Mouse (Mus musculus) bone marrow, adult 2 months (tissue): ENCODE data around the gene Serpina1b. TPM values are rescaled to one million over a fixed set of nuclear protein-coding genes. Genes with fewer than 3 reads are reported as not detected.
"Not testable (repeated sequence)": the region's sequence is repeated elsewhere in the genome, so short reads cannot be mapped to it uniquely, and the experiment has no call there.

Experiments
- H3K27ac ChIP-seq: fragments of 200-500 bp; 2 replicates; pipeline ENCODE4 v1.5.1; 2012; ENCODE audit warnings: low read depth, mild to moderate bottlenecking, control low read depth, inconsistent platforms, low read length; ENCODE audit not compliant: control insufficient read depth, poor library complexity, insufficient read depth
- H3K4me1 ChIP-seq: fragments of 200-500 bp; 2 replicates; pipeline ENCODE4 v1.6.1; 2011; ENCODE audit warnings: low read length; ENCODE audit not compliant: control insufficient read depth, insufficient read depth
- H3K4me3 ChIP-seq: fragments of 200-500 bp; replicated peaks from 2 replicates; pipeline ENCODE3; 2011; ENCODE audit warnings: mild to moderate bottlenecking, low read depth, low read length, control low read depth; ENCODE audit not compliant: control insufficient read depth
- CTCF ChIP-seq: fragments of 200-500 bp; IDR thresholded peaks from 2 replicates; pipeline ENCODE4 v1.5.1; 2011; ENCODE audit warnings: low read length, control low read depth; ENCODE audit not compliant: control insufficient read depth, insufficient read depth
- POLR2A ChIP-seq: fragments of 200-500 bp; IDR thresholded peaks from 2 replicates; pipeline ENCODE4 v1.6.1; 2011; ENCODE audit warnings: low read depth, mild to moderate bottlenecking, control low read depth, low read length, borderline replicate concordance; ENCODE audit not compliant: control insufficient read depth
- WGBS: fragments of 180-500 bp; shearing (Covaris S2); methylation state at CpG from one replicate; pipeline ENCODE4 v1.1.7; 2018; 5-methylcytosine and 5-hydroxymethylcytosine counted together
- polyA plus RNA-seq: library from polyadenylated mRNA; stranded (reverse); fragments of >200 nt; gene quantifications from 2 replicates; pipeline ENCODE4 v1.2.4, GENCODE M21; 2011; ENCODE audit warnings: low replicate concordance; ENCODE audit not compliant: missing spikeins, insufficient read depth, insufficient read length

Gene Serpina1b
- polyA plus RNA-seq, 1 experiment = 30.7 TPM

DNA sequence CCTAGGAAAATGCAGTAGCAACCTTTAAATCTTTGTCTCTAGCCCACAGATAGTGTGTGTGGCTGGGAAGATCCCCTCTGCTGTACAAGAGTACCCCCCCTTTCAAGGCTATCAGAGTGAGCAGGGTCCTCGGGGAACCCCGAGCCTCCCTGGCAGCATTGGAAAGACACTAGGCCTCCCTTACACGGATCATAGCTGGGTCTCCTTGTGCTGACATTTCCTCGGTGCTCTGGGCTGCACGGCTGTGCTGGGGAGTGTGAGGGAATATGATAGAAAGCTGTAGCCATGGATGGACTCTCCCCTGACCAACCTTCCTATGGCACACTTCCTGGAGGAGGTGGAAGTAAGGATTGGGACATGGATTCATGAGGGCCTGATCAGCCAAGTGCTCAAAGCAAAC is 84.2 kb downstream of the Serpina1b start:
- not testable (repeated sequence) for H3K4me3 ChIP-seq, H3K4me1 ChIP-seq, H3K27ac ChIP-seq
- 72% methylated on average over 5 of the region's 5 CpGs for WGBS

DNA sequence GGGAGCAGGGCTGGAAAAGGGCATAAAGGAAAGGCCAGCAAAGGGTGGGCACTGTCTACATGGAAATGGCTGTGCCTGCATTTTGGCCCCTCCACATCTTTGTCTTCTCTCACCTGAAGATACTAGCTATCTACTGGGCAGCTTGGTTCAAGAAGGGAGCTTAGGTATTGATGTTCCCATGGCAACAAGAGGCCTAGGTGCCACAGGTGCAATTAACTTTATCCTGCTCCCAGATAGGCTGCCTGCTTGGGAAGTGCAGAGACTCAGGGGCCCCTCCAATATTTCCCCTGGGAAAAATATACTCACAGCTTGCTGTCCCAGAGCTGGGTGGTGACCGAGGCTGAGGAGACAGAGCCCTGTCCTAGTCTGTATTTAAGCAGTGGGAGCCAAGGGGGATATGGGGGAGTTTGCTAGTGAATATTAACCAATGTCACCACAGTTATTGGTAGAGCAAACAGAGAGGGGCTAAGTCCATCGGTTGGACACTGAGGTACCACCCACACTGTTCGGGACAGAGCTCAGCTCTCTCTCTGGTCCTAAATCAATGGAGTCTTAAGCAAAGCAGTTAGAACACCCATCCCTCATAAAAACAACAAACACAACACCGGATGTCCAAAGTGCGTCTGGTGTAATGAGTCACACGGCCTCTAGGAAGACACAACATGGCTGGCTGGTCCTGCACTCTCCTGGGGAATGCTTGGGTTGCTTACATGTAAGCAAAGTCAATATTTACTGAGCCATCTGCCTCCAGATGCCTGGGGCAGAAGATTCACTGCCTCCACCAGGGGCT is 92.2 kb downstream of the Serpina1b start:
- H3K4me1 ChIP-seq, H3K4me3 ChIP-seq, H3K27ac ChIP-seq: not testable (repeated sequence)
- WGBS = 74% methylated on average over 6 of the region's 6 CpGs

GRCm38 (mm10) chr12:103735566-103735965 is 94.6 kb downstream of the Serpina1b start:
- H3K4me1 ChIP-seq, H3K27ac ChIP-seq, H3K4me3 ChIP-seq: not testable (repeated sequence)
- WGBS = 64% methylated on average over 4 of the region's 4 CpGs

DNA sequence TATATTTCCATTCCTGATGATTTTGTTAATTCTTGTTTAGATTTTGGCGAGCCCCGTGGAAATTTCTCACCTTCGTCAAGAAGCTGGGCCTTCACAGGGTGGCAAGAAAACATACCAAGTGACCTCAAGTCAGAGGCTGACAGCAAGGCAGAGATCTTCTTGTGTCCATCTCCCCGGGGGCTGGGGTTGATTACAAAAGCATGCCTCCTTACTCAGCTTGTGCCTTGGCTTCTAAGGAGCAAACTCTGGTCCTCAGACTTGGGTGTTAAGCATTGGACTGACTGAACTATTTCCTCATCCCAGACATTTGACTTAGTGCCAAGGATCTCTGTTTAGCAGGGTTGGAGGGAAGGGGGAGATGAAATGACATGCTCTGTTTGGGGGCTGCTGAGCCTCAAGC is 95.1 kb downstream of the Serpina1b start:
- 77% methylated on average over 4 of the region's 4 CpGs for WGBS
- not testable (repeated sequence) for H3K4me3 ChIP-seq, H3K4me1 ChIP-seq, H3K27ac ChIP-seq

- Histone ChIP-seq H3K4me3 (no peak overlapping the region), H3K4me1 (no peaks in the 10 kb centered on the region), H3K27ac (no peak overlapping the region)
- 71% methylated on average over 3 of the region's 3 CpGs for WGBS
- no peak for TF ChIP-seq POLR2A
- no peak for TF ChIP-seq CTCF
These were observed 118.6 kb downstream of the Serpina1b start for GRCm38 (mm10) chr12:103711537-103711936.

- no peak overlapping the region for H3K27ac ChIP-seq
- TF ChIP-seq CTCF (no peak), POLR2A (no peak)
- no peak overlapping the region for H3K4me3 ChIP-seq
- 72% methylated on average over 1 of the region's 1 CpGs for WGBS
- no peaks in the 10 kb centered on the region for H3K4me1 ChIP-seq
These were observed 119.8 kb downstream of the Serpina1b start for GRCm38 (mm10) chr12:103710405-103710804.

DNA sequence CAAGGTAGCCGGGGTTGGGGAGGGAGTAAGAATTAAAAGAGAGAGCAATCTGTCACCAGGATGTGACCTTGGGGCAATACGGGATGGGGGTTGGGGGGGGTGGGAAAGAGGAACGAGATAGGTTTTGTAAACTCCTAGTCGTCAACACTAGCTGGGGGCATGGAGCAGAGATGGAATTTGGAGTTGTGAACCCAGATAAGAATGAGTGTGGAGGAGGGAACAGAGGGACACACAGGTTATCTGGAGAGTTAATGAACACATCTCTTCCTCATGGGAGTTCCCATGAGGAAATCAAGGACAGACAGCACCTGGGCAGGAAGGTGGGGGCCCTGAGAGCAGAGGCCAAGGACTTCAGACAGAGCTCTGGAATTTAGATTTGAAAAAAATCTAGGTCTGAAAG is 124.1 kb downstream of the Serpina1b start:
- Histone ChIP-seq H3K4me3 (no peak overlapping the region), H3K27ac (no peak overlapping the region), H3K4me1 (no peaks in the 10 kb centered on the region)
- no peak for TF ChIP-seq POLR2A
- no peak for TF ChIP-seq CTCF
- 64% methylated on average over 4 of the region's 4 CpGs for WGBS

- Histone ChIP-seq H3K4me1 (no peaks in the 10 kb centered on the region), H3K27ac (no peak overlapping the region), H3K4me3 (no peak overlapping the region)
- TF ChIP-seq POLR2A (no peak), CTCF (no peak)
- 53% methylated on average over 2 of the region's 2 CpGs for WGBS
These were observed 124.6 kb downstream of the Serpina1b start for GRCm38 (mm10) chr12:103705547-103705946.

DNA sequence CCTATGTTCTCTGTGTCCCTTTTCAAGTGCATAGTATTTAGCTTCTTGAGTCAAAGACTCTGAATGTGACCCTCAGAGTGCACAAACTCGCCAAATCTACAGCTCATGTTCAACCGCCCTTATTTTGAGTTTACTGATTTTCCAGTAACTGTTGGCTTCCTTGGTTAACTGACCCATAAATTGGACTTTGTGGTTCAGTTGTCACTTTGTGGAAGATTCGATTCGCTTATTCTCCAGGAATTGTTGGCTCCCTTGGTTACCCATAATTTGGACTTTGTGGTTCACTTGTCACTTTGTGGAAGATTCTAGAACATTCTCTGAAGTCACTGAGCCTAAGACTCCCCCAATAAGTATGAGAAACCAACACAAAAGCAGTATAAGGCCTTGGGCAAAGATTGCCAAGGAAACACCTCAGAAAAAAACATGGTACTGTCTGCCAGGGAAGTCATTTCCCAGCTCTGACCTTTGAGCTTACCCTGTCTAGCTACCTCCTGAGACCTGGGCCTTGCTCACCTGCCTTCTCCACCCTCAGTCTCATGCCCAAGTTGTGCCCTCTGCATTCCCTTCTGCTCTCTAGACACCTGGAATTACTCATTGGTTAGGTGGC is 129.9 kb downstream of the Serpina1b start:
- no peak overlapping the region for H3K27ac ChIP-seq
- no peak for TF ChIP-seq POLR2A
- no peak for TF ChIP-seq CTCF
- H3K4me3 ChIP-seq = no peak overlapping the region
- H3K4me1 ChIP-seq = no peaks in the 10 kb centered on the region
- WGBS = 76% methylated on average over 4 of the region's 4 CpGs
